In the genomic region with DNA sequence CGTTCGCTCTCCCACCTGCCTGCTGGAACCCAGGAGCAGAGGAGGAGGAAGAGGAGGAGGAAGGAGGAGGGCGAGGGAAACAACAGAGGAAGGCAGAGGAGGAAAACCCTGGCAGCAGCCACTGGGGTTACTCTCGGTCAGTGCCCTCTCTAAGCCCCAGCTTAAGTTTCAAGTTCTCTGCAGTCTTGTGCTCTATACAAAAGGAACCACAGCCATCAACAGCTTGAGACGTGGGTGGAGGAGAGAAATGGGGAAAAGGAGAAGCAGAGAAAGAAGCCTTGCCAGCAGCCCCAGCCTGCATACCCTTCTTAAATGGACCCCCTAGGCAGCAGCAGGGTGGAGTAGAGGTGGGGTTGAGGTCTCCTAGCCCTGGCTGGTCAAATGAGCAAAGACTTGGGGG, we compare ENCODE assay signal across 7 mouse cellular contexts. TPM values are rescaled to one million over a fixed set of nuclear protein-coding genes. Genes with fewer than 3 reads are reported as not detected.
A peak's percentile ranks its signal among the peaks of the same experiment; 100 is the strongest.
DNase-seq lines count a peak whose midpoint lies in the region; ATAC-seq lines count a peak whose summit lies in the region.

No protein-coding gene starts in this region.

- no peak overlapping the region for H3K4me2 ChIP-seq in midbrain, embryonic 16.5 days (ENCODE audit: low read length)
- H3K4me2 ChIP-seq in embryonic facial prominence, embryonic 12.5 days (replicated peaks), result no peak overlapping the region

- H3K27me3 ChIP-seq in midbrain, embryonic 10.5 days (ENCODE audit: low read depth, poor library complexity, severe bottlenecking), result no peaks in the 10 kb centered on the region
- no peaks in the 10 kb centered on the region for H3K27me3 ChIP-seq in midbrain, embryonic 16.5 days (ENCODE audit: control insufficient read depth, insufficient read depth, low read depth, low read length)
- H3K27me3 ChIP-seq in embryonic facial prominence, embryonic 12.5 days, result no peaks in the 10 kb centered on the region

- peak overlapping the region; percentile 65 for H3K27ac ChIP-seq in midbrain, embryonic 10.5 days (replicated peaks)
- H3K27ac ChIP-seq in midbrain, embryonic 16.5 days (ENCODE audit: low read length), result no peak overlapping the region
- H3K27ac ChIP-seq in embryonic facial prominence, embryonic 12.5 days, result no peak overlapping the region

- WGBS in midbrain, embryonic 10.5 days, result 13% methylated on average over 3 of the region's 5 CpGs
- WGBS in midbrain, embryonic 16.5 days, result 18% methylated on average over 3 of the region's 5 CpGs
- WGBS in embryonic facial prominence, embryonic 12.5 days, result 29% methylated on average over 2 of the region's 5 CpGs

- H3K4me1 ChIP-seq in midbrain, embryonic 10.5 days, result peaks cover 25% of the 10 kb centered on the region
- no peaks in the 10 kb centered on the region for H3K4me1 ChIP-seq in midbrain, embryonic 16.5 days (ENCODE audit: control insufficient read depth, insufficient read depth, low read length)
- peaks cover 23% of the 10 kb centered on the region for H3K4me1 ChIP-seq in embryonic facial prominence, embryonic 12.5 days

- H3K36me3 ChIP-seq in midbrain, embryonic 10.5 days, result no peaks in the 10 kb centered on the region
- H3K36me3 ChIP-seq in midbrain, embryonic 16.5 days (ENCODE audit: control insufficient read depth, insufficient read depth, low read length), result no peaks in the 10 kb centered on the region
- 0 out of 2 replicates have a peak, but pooled peaks cover 8% of the 10 kb centered on the region for H3K36me3 ChIP-seq in embryonic facial prominence, embryonic 12.5 days

- no peak overlapping the region for H3K9ac ChIP-seq in midbrain, embryonic 16.5 days (ENCODE audit: low read depth, low read length)
- H3K9ac ChIP-seq in embryonic facial prominence, embryonic 12.5 days, result no peak overlapping the region

- no peaks in the 10 kb centered on the region for H3K9me3 ChIP-seq in midbrain, embryonic 10.5 days (replicated peaks)
- no peaks in the 10 kb centered on the region for H3K9me3 ChIP-seq in midbrain, embryonic 16.5 days (replicated peaks; ENCODE audit: control insufficient read depth, low read length, poor library complexity, severe bottlenecking)
- no peaks in the 10 kb centered on the region for H3K9me3 ChIP-seq in embryonic facial prominence, embryonic 12.5 days

- ATAC-seq in midbrain, embryonic 16.5 days, result no peak; the same call in 1 of the 2 replicates
- ATAC-seq in activated CD4-positive, CD25-positive, alpha-beta regulatory T cell, adult 4 months, result peak; percentile 57
- peak; percentile 29; the same call in 1 of the 2 replicates for ATAC-seq in embryonic facial prominence, embryonic 12.5 days (ENCODE audit: insufficient number of reproducible peaks, insufficient read depth, low FRiP score, low TSS enrichment)

- H3K4me3 ChIP-seq in midbrain, embryonic 10.5 days, result no peak overlapping the region
- no peak overlapping the region for H3K4me3 ChIP-seq in midbrain, embryonic 16.5 days (ENCODE audit: low read depth, low read length)
- H3K4me3 ChIP-seq in embryonic facial prominence, embryonic 12.5 days, result no peak overlapping the region

- peak; percentile 25 for DNase-seq in midbrain, embryonic 10.5 days (ENCODE audit: low spot score)
- DNase-seq in kidney, postnatal 14 days, result peak; percentile 43
- DNase-seq in retina, embryonic 14.5 days (ENCODE audit: low spot score), result peak; percentile 19
- DNase-seq in thymus, postnatal 10 days (ENCODE audit: low spot score in 2 of 2), result no peak

RNA-seq across cellular contexts. Expression of a gene that starts 43.8 kb away (rescaled TPM):
- 2.0 and 3.1 TPM in 2 replicates for polyA plus RNA-seq in midbrain, embryonic 10.5 days (2016; fragmentation: Nextera tagmentation; extraction: Ambion mirVana)
- 9.3 and 9.9 TPM in 2 replicates for polyA plus RNA-seq in midbrain, embryonic 16.5 days (2015; fragmentation: Nextera tagmentation; extraction: Ambion mirVana)
- 1 to 10 TPM; 3.2 to 3.4 TPM for polyA plus RNA-seq in activated CD4-positive, CD25-positive, alpha-beta regulatory T cell, adult 4 months (2017; shearing (Covaris generic))
- polyA plus RNA-seq in embryonic facial prominence, embryonic 12.5 days (2016; fragmentation: Nextera tagmentation; extraction: Ambion mirVana), result 7.9 and 8.4 TPM in 2 replicates

Comparison
In these comparisons a context has a peak if more than half of its experiments do, and no peak if none do; other contexts are left out.
1. DNase-seq: peak in midbrain, embryonic 10.5 days (single experiment), kidney, postnatal 14 days (single experiment) and retina, embryonic 14.5 days (single experiment); none in thymus, postnatal 10 days (0 of 2).